Mouse (Mus musculus): ENCODE measurements around the gene Glb1. TPM values are rescaled to one million over a fixed set of nuclear protein-coding genes. Genes with fewer than 3 reads are reported as not detected.

Glb1 gene
- total and polyA plus RNA-seq, 3 experiments = 7.0 to 15.7 TPM; not detected in 1

GRCm38 (mm10) chr9:114425576-114425975, 24.7 kb downstream of the Glb1 start:
- H3K79me2 ChIP-seq (ENCODE audit: control insufficient read depth, insufficient read depth, low read length, poor library complexity) = no peaks in the 10 kb centered on the region
- H3K4me3 ChIP-seq (ENCODE audit: control insufficient read depth in 1 of 2, insufficient read depth in 1 of 2, low read depth in 2 of 2, low read length in 2 of 2) = no peak overlapping the region
- TF ChIP-seq SMC3 (IDR thresholded peaks at IDR 0.05; ENCODE audit: low read depth, low read length) = no peak
- TF ChIP-seq CTCF (IDR thresholded peaks at IDR 0.05 in 2 of 3, conservative IDR thresholded peaks at IDR 0.05 in 1 of 3; ENCODE audit: control insufficient read depth in 1 of 3, insufficient read depth in 1 of 3, low read depth in 2 of 3, low read length in 3 of 3, poor library complexity in 1 of 3, severe bottlenecking in 1 of 3) = peak; percentile 3 to 37 (median 19); a peak in 3 of 6 replicates
- no peak for TF ChIP-seq ZMIZ1 (IDR thresholded peaks at IDR 0.05; ENCODE audit: low read depth, low read length)
- no peak for TF ChIP-seq ZNF384 (IDR thresholded peaks at IDR 0.05; ENCODE audit: low read depth, low read length)
- H3K4me1 ChIP-seq (ENCODE audit: control insufficient read depth in 1 of 2, insufficient read depth in 2 of 2, low read length in 2 of 2) = peaks cover 4 to 24% of the 10 kb centered on the region in 2 experiments; a peak in 3 of 4 replicates
- DNase-seq (ENCODE audit: low read depth, low spot score) = no peak
- no peaks in the 10 kb centered on the region for H3K9me3 ChIP-seq (replicated peaks; ENCODE audit: insufficient read depth, low read length)
- peaks cover 0 to 15% of the 10 kb centered on the region in 2 experiments; a peak in 2 of 4 replicates for H3K36me3 ChIP-seq (ENCODE audit: control insufficient read depth in 1 of 2, insufficient read depth in 2 of 2, low read length in 2 of 2)
- no peak overlapping the region for H3K9ac ChIP-seq (ENCODE audit: control insufficient read depth, low read depth, low read length, poor library complexity, severe bottlenecking)
- H3K27ac ChIP-seq (ENCODE audit: control insufficient read depth, low read depth, low read length) = no peak overlapping the region
- no peaks in the 10 kb centered on the region for H3K27me3 ChIP-seq (ENCODE audit: control insufficient read depth in 1 of 2, insufficient read depth in 2 of 2, low read length in 2 of 2)

GRCm38 (mm10) chr9:114426201-114426600, 25.3 kb downstream of the Glb1 start:
- Histone ChIP-seq H3K9ac (ENCODE audit: control insufficient read depth, low read depth, low read length, poor library complexity, severe bottlenecking) (no peak overlapping the region), H3K79me2 (ENCODE audit: control insufficient read depth, insufficient read depth, low read length, poor library complexity) (no peaks in the 10 kb centered on the region), H3K36me3 (ENCODE audit: control insufficient read depth in 1 of 2, insufficient read depth in 2 of 2, low read length in 2 of 2) (peaks cover 0 to 15% of the 10 kb centered on the region in 2 experiments; a peak in 2 of 4 replicates), H3K4me1 (ENCODE audit: control insufficient read depth in 1 of 2, insufficient read depth in 2 of 2, low read length in 2 of 2) (peaks cover 4 to 24% of the 10 kb centered on the region in 2 experiments; a peak in 3 of 4 replicates), H3K27me3 (ENCODE audit: control insufficient read depth in 1 of 2, insufficient read depth in 2 of 2, low read length in 2 of 2) (no peaks in the 10 kb centered on the region), H3K4me3 (ENCODE audit: control insufficient read depth in 1 of 2, insufficient read depth in 1 of 2, low read depth in 2 of 2, low read length in 2 of 2) (no peak overlapping the region), H3K27ac (ENCODE audit: control insufficient read depth, low read depth, low read length) (no peak overlapping the region), H3K9me3 (replicated peaks; ENCODE audit: insufficient read depth, low read length) (no peaks in the 10 kb centered on the region)
- no peak for TF ChIP-seq POLR2A (IDR thresholded peaks at IDR 0.05; ENCODE audit: control insufficient read depth in 1 of 2, insufficient read depth in 1 of 2, low read depth in 1 of 2, low read length in 2 of 2, poor library complexity in 1 of 2)
- no peak for TF ChIP-seq ZKSCAN1 (IDR thresholded peaks at IDR 0.05; ENCODE audit: low read depth, low read length)
- no peak for TF ChIP-seq JUND (IDR thresholded peaks at IDR 0.05; ENCODE audit: low read depth, low read length)
- TF ChIP-seq NRF1 (IDR thresholded peaks at IDR 0.05; ENCODE audit: insufficient read depth, low read depth, low read length, poor library complexity, severe bottlenecking) = no peak
- TF ChIP-seq KAT2A (conservative IDR thresholded peaks at IDR 0.05; ENCODE audit: low read depth, low read length) = no peak
- TF ChIP-seq SIN3A (IDR thresholded peaks at IDR 0.05; ENCODE audit: low read length) = no peak
- DNase-seq (ENCODE audit: low read depth, low spot score) = no peak

- Histone ChIP-seq H3K27me3 (ENCODE audit: control insufficient read depth in 1 of 2, insufficient read depth in 2 of 2, low read length in 2 of 2) (no peaks in the 10 kb centered on the region), H3K4me1 (ENCODE audit: control insufficient read depth in 1 of 2, insufficient read depth in 2 of 2, low read length in 2 of 2) (peaks cover 4 to 24% of the 10 kb centered on the region in 2 experiments; a peak in 3 of 4 replicates), H3K9ac (ENCODE audit: control insufficient read depth, low read depth, low read length, poor library complexity, severe bottlenecking) (no peak overlapping the region), H3K9me3 (replicated peaks; ENCODE audit: insufficient read depth, low read length) (no peaks in the 10 kb centered on the region), H3K36me3 (ENCODE audit: control insufficient read depth in 1 of 2, insufficient read depth in 2 of 2, low read length in 2 of 2) (peaks cover 0 to 15% of the 10 kb centered on the region in 2 experiments; a peak in 2 of 4 replicates), H3K79me2 (ENCODE audit: control insufficient read depth, insufficient read depth, low read length, poor library complexity) (no peaks in the 10 kb centered on the region), H3K27ac (ENCODE audit: control insufficient read depth, low read depth, low read length) (no peak overlapping the region), H3K4me3 (ENCODE audit: control insufficient read depth in 1 of 2, insufficient read depth in 1 of 2, low read depth in 2 of 2, low read length in 2 of 2) (no peak overlapping the region)
- TF ChIP-seq JUND (IDR thresholded peaks at IDR 0.05; ENCODE audit: low read depth, low read length) = no peak
- TF ChIP-seq POLR2AphosphoS5 (IDR thresholded peaks at IDR 0.05; ENCODE audit: borderline replicate concordance, low read depth, low read length) = no peak
- TF ChIP-seq NRF1 (IDR thresholded peaks at IDR 0.05; ENCODE audit: insufficient read depth, low read depth, low read length, poor library complexity, severe bottlenecking) = no peak
- TF ChIP-seq MAFK (IDR thresholded peaks at IDR 0.05; ENCODE audit: borderline replicate concordance, low read depth, low read length) = no peak
- no peak for TF ChIP-seq HCFC1 (IDR thresholded peaks at IDR 0.05; ENCODE audit: low read depth, low read length)
- TF ChIP-seq ZC3H11A (IDR thresholded peaks at IDR 0.05; ENCODE audit: low read depth, low read length) = no peak
- TF ChIP-seq USF1 (IDR thresholded peaks at IDR 0.05; ENCODE audit: low read depth, low read length) = no peak
- TF ChIP-seq MAX (IDR thresholded peaks at IDR 0.05; ENCODE audit: low read length) = no peak
- no peak for TF ChIP-seq SMC3 (IDR thresholded peaks at IDR 0.05; ENCODE audit: low read depth, low read length)
- TF ChIP-seq RAD21 (IDR thresholded peaks at IDR 0.05; ENCODE audit: low read depth, low read length) = no peak
- no peak for TF ChIP-seq ZNF384 (IDR thresholded peaks at IDR 0.05; ENCODE audit: low read depth, low read length)
- no peak for TF ChIP-seq ZMIZ1 (IDR thresholded peaks at IDR 0.05; ENCODE audit: low read depth, low read length)
- no peak for TF ChIP-seq RCOR1 (IDR thresholded peaks at IDR 0.05; ENCODE audit: low read depth, low read length)
- TF ChIP-seq CHD1 (IDR thresholded peaks at IDR 0.05; ENCODE audit: low read depth, low read length) = no peak
- TF ChIP-seq MYB (IDR thresholded peaks at IDR 0.05; ENCODE audit: low read depth, low read length) = no peak
- no peak for DNase-seq (ENCODE audit: low read depth, low spot score)
Measured at GRCm38 (mm10) chr9:114427425-114427824, 26.5 kb downstream of the Glb1 start.

All from MEL (cell line).